Mouse (Mus musculus) Patski (cell line): Measurements from ENCODE around the gene Haus7. TPM values are rescaled to one million over a fixed set of nuclear protein-coding genes. Genes with fewer than 3 reads are reported as not detected.
A peak's percentile ranks its signal among the peaks of the same experiment; 100 is the strongest.
"Not testable (repeated sequence)": the region's sequence is repeated elsewhere in the genome, so short reads cannot be mapped to it uniquely, and the experiment has no call there.

Experiments used
- ATAC-seq: fragments of 100-300 bp; one replicate; pipeline ENCODE4 v1.8.0; 2021
- CTCF ChIA-PET: fragments of 350-600 bp; sonication (Branson Sonifier 250); formaldehyde crosslinking; loops from one replicate; lab custom pipeline; 2022; ENCODE audit warnings: inconsistent platforms; lab: Charles Lee
- POLR2A ChIA-PET: fragments of 350-600 bp; sonication (Branson Sonifier 250); formaldehyde crosslinking; loops from one replicate; lab custom pipeline; 2022; ENCODE audit warnings: antibody characterized with exemption, inconsistent platforms; lab: Charles Lee
- DNase-seq: peaks from one replicate; pipeline ENCODE4 v3.0.0-alpha.2; 2011; ENCODE audit warnings: low read depth, low spot score
- H3K27me3 ChIP-seq: fragments of 371-371 bp; one replicate; pipeline ENCODE4 v1.5.1; 2021
- CTCF ChIP-seq: fragments of 100-300 bp; IDR thresholded peaks from one replicate; pipeline ENCODE4 v1.5.1; 2021
- in situ Hi-C: fragments of 300-500 bp; cut with MboI; formaldehyde crosslinking; loops from 3 replicates; pipeline ENCODE4 v1.11.1; 2018; ENCODE audit warnings: low pct_unique_long_range_greater_than_20kb, mixed read lengths
- polyA plus RNA-seq: library from polyadenylated mRNA; unstranded; gene quantifications from one replicate; pipeline ENCODE4 v1.2.3, GENCODE M21; 2021

Haus7 gene
- 23.4 TPM for polyA plus RNA-seq

GRCm38 (mm10) chrX:73458877-73459392 is at the start of gene Haus7:
Gene Haus7, minus strand, starts transcription at chrX:73459044.
- POLR2A ChIA-PET: interaction anchor here (1.1 kb wide), 1 partner anchor 34 kb away, joined by 5 read pairs; no protein-coding TSS in a partner anchor
- TF ChIP-seq CTCF: no peak
- ATAC-seq: peak; percentile 100
- peak; percentile 54 for DNase-seq
- in situ Hi-C loops: loop anchor here (5.0 kb wide), 1 partner anchor 33 kb away; no protein-coding TSS in a partner anchor
- no peaks in the 10 kb centered on the region for H3K27me3 ChIP-seq
- CTCF ChIA-PET: interaction anchor here (0.7 to 2.0 kb wide), 11 partner anchors 9 to 41 kb away, joined by 3 to 30 read pairs (median 6); no protein-coding TSS in a partner anchor

GRCm38 (mm10) chrX:73506577-73506976 is 47.7 kb upstream of the Haus7 start:
- H3K27me3 ChIP-seq: peaks cover 51% of the 10 kb centered on the region
- in situ Hi-C loops: no loop called here
- no peak for ATAC-seq
- no peak for TF ChIP-seq CTCF
- POLR2A ChIA-PET: interaction anchor here (0.6 kb wide), 1 partner anchor 62 kb away, joined by 4 read pairs; no protein-coding TSS in a partner anchor
- CTCF ChIA-PET: no interaction called here
- DNase-seq: no peak

GRCm38 (mm10) chrX:73505130-73505735 is 46.4 kb upstream of the Haus7 start:
- POLR2A ChIA-PET: no interaction called here
- ATAC-seq (no peak), DNase-seq (no peak)
- CTCF ChIA-PET: interaction anchor here (1.3 kb wide), 1 partner anchor 10 kb away, joined by 3 read pairs; no protein-coding TSS in a partner anchor
- H3K27me3 ChIP-seq: peaks cover 47% of the 10 kb centered on the region
- in situ Hi-C loops: no loop called here
- TF ChIP-seq CTCF: no peak

GRCm38 (mm10) chrX:73496746-73497145 is 37.9 kb upstream of the Haus7 start:
- peaks cover 10% of the 10 kb centered on the region for H3K27me3 ChIP-seq
- in situ Hi-C loops: loop anchor here (10.0 kb wide), 1 partner anchor 492 kb away; no protein-coding TSS in a partner anchor
- no peak for TF ChIP-seq CTCF
- DNase-seq: no peak
- ChIA-PET CTCF (no interaction called here), POLR2A (no interaction called here)
- ATAC-seq: no peak

GRCm38 (mm10) chrX:73493567-73493966 is 34.7 kb upstream of the Haus7 start:
- in situ Hi-C loops: loop anchor here (5.0 to 10.0 kb wide), 2 partner anchors 36 to 489 kb away; partner anchors contain the start of gene Haus7
- H3K27me3 ChIP-seq: not testable (repeated sequence)
- CTCF ChIA-PET: interaction anchor here (0.7 to 3.1 kb wide), 10 partner anchors 13 to 485 kb away, joined by 3 to 30 read pairs (median 4); partner anchors contain the start of gene Haus7

GRCm38 (mm10) chrX:73490804-73491203 is 32.0 kb upstream of the Haus7 start:
- POLR2A ChIA-PET: no interaction called here

More at GRCm38 (mm10) chrX:73493567-73493966, 34.7 kb upstream of the Haus7 start:
- ATAC-seq: not testable (repeated sequence)
- DNase-seq: peak; percentile 10
- POLR2A ChIA-PET: interaction anchor here (0.7 kb wide), 1 partner anchor 36 kb away, joined by 4 read pairs; no protein-coding TSS in a partner anchor

GRCm38 (mm10) chrX:73490186-73490585 is 31.3 kb upstream of the Haus7 start:
- TF ChIP-seq CTCF: no peak
- ChIA-PET POLR2A (no interaction called here), CTCF (interaction anchor here (0.6 to 1.1 kb wide), 3 partner anchors 31 to 38 kb away, joined by 3 to 8 read pairs (median 3); partner anchors contain the start of gene Haus7)
- ATAC-seq: no peak
- no peak for DNase-seq
- in situ Hi-C loops: loop anchor here (5.0 to 10.0 kb wide), 2 partner anchors 33 to 485 kb away; partner anchors contain the start of gene Haus7
- H3K27me3 ChIP-seq: peaks cover 6% of the 10 kb centered on the region

More at GRCm38 (mm10) chrX:73490804-73491203, 32.0 kb upstream of the Haus7 start:
- in situ Hi-C loops: loop anchor here (5.0 to 10.0 kb wide), 2 partner anchors 34 to 486 kb away; partner anchors contain the start of gene Haus7
- peaks cover 6% of the 10 kb centered on the region for H3K27me3 ChIP-seq
- CTCF ChIA-PET: interaction anchor here (0.6 to 3.1 kb wide), 4 partner anchors 32 to 38 kb away, joined by 3 to 30 read pairs (median 6); partner anchors contain the start of gene Haus7
- no peak for TF ChIP-seq CTCF
- DNase-seq: no peak
- no peak for ATAC-seq

- no peak for TF ChIP-seq CTCF
Observed at GRCm38 (mm10) chrX:73486920-73487319, 28.1 kb upstream of the Haus7 start.

GRCm38 (mm10) chrX:73484870-73485269 is 26.0 kb upstream of the Haus7 start:
- POLR2A ChIA-PET: no interaction called here
- TF ChIP-seq CTCF: no peak
- ATAC-seq (no peak), DNase-seq (no peak)
- in situ Hi-C loops: no loop called here
- CTCF ChIA-PET: interaction anchor here (1.0 kb wide), 1 partner anchor 11 kb away, joined by 3 read pairs; no protein-coding TSS in a partner anchor
- no peaks in the 10 kb centered on the region for H3K27me3 ChIP-seq

More at GRCm38 (mm10) chrX:73486920-73487319, 28.1 kb upstream of the Haus7 start:
- in situ Hi-C loops: no loop called here
- ATAC-seq: no peak
- CTCF ChIA-PET: interaction anchor here (1.6 kb wide), 1 partner anchor 28 kb away, joined by 7 read pairs; the partner anchor contains the start of gene Haus7
- no peaks in the 10 kb centered on the region for H3K27me3 ChIP-seq
- DNase-seq: no peak
- POLR2A ChIA-PET: interaction anchor here (0.6 kb wide), 1 partner anchor 914 kb away, joined by 3 read pairs; no protein-coding TSS in a partner anchor

GRCm38 (mm10) chrX:73484076-73484475 is 25.2 kb upstream of the Haus7 start:
- ATAC-seq (no peak), DNase-seq (no peak)
- no peaks in the 10 kb centered on the region for H3K27me3 ChIP-seq
- ChIA-PET CTCF (interaction anchor here (0.7 kb wide), 1 partner anchor 25 kb away, joined by 3 read pairs; the partner anchor contains the start of gene Haus7), POLR2A (no interaction called here)
- in situ Hi-C loops: no loop called here
- TF ChIP-seq CTCF: no peak
